Mouse (Mus musculus): ENCODE results near the gene Rnf180. TPM values are rescaled to one million over a fixed set of nuclear protein-coding genes. Genes with fewer than 3 reads are reported as not detected.

The Rnf180 gene
- total RNA-seq, 2 experiments from 2014 or later, result 0.14 TPM; not detected in 1

DNA sequence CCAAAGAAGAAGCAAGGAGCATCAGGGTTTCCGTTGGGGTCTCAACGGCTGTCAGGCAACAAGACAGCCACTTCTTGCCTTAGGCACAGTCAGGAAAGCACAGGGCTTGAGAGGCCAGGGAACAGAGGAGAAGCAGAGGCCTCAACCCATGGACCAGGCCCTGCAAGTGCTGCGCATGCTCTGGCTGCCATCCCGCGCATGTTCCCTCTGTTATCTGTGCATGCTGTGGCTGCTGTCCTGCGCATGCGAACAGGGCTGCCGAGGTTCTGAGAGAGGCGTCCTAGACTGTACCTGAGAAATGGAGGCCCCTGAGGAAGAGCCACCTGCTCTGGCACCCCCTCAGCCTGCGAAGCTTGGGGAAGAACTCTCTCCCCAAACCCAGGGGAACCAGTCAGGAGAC lies 212.8 kb downstream of the Rnf180 start, which contains the start of gene 4933425L06Rik:
TSS of gene 4933425L06Rik (plus strand) at position 261 of the 400 bp plus-strand sequence.
- intact Hi-C loops (cut with DNase I), result no loop called here
- no peak for TF ChIP-seq CTCF (IDR thresholded peaks at IDR 0.05)
- H3K27ac ChIP-seq, result no peak within 1 kb of the TSS
- DNase-seq, result no peak
- no peak within 1 kb of the TSS for H3K4me3 ChIP-seq

Other genes starting within 250 kb of the Rnf180 start
- under 1 TPM; 0.48 to 0.70 TPM for gene Rgs7bp, start 239.9 kb downstream of the Rnf180 start, total RNA-seq (2021)
- gene 4933425L06Rik, start 212.7 kb downstream of the Rnf180 start, total RNA-seq (2021), result not detected
- not detected for gene Htr1a, start 148.8 kb upstream of the Rnf180 start, total RNA-seq (2021)

All from gastrocnemius, adult 2 months (tissue).